Mouse (Mus musculus) B cell, adult 67 days (primary cell): ENCODE measurements around the gene Olfr1176. TPM values are rescaled to one million over a fixed set of nuclear protein-coding genes. Genes with fewer than 3 reads are reported as not detected.

Source experiments
- total RNA-seq, 2 experiments: library from RNA; stranded (reverse); gene quantifications; 4 replicates each; pipeline ENCODE4 v1.2.4; 2023

Gene Olfr1176
- not detected for total RNA-seq

DNA sequence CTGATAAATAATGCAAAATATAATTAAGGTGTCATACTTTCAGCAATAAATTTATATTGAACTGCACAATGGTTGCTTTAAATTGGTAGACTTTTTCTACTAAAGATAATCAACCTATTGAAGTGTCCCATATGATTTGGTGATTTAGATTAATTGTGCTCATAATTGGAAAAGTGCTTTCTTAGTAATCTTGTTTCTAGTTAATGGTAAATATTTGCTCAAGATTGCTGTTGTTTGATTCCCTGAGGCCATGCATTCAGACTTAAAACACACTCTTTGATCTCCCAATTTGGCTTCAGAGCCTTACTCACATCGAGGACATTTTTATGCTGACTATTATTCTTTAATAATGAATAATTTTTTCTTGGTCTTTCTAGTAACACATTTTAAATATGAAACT lies at the start of gene Olfr1176:
Olfr1176 (plus strand) TSS at position 301 of the 400 bp plus-strand sequence.

GRCm38 (mm10) chr2:88315035-88315434 lies 21.5 kb upstream of the Olfr1176 start, which contains the start of gene Olfr1174-ps:
Gene Olfr1174-ps, minus strand, starts transcription at chr2:88315135.

GRCm38 (mm10) chr2:88327115-88327514 lies 9.4 kb upstream of the Olfr1176 start, which contains the start of gene Olfr1175-ps:
Gene Olfr1175-ps, minus strand, starts transcription at chr2:88327215.

GRCm38 (mm10) chr2:88346392-88346791 lies 9.9 kb downstream of the Olfr1176 start, which contains the start of gene Olfr1177-ps:
Gene Olfr1177-ps, minus strand, starts transcription at chr2:88346492.

DNA sequence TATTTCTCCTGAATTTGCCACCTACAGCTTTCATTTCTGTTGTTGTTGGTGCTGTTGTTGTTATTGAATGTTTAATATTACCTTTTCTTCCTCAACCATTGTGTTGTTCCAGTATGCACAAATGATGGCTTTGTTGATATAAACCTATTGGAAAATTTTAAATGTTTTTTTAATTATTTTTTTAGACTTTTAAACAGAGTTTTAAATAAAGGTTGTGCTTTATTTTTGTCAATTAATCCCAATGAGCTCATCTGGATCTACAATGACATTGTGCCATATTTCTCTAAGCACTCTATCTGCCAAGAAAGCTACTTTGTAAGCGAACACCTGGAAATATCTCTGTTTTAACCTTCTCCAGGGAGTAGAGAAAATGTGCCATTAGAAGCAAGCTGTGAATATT lies 50.2 kb downstream of the Olfr1176 start, which contains the start of gene Olfr1178:
Olfr1178 (plus strand) TSS at position 301 of the 400 bp plus-strand sequence.

Other genes starting within 250 kb of the Olfr1176 start
- not detected for gene Olfr1164, start 242.8 kb upstream of the Olfr1176 start, total RNA-seq
- not detected for gene Olfr1166, start 208.4 kb upstream of the Olfr1176 start, total RNA-seq
- not detected for gene Olfr1167, start 181.5 kb upstream of the Olfr1176 start, total RNA-seq
- not detected for gene Olfr1168, start 154.8 kb upstream of the Olfr1176 start, total RNA-seq
- not detected for gene Olfr1170, start 108.4 kb upstream of the Olfr1176 start, total RNA-seq
- gene Olfr1173, start 56.8 kb upstream of the Olfr1176 start, total RNA-seq = under 1 TPM; 0.12 to 0.20 TPM
- gene Olfr1174-ps, start 21.6 kb upstream of the Olfr1176 start, total RNA-seq = not detected
- under 1 TPM in 1 of 2 experiments, not detected in 1; 0.15 TPM for gene Olfr1175-ps, start 9.5 kb upstream of the Olfr1176 start, total RNA-seq
- not detected for gene Olfr1177-ps, start 9.8 kb downstream of the Olfr1176 start, total RNA-seq
- gene Olfr1178, start 50.3 kb downstream of the Olfr1176 start, total RNA-seq = not detected
- not detected for gene Olfr1179, start 69.7 kb downstream of the Olfr1176 start, total RNA-seq
- not detected for gene Olfr1180, start 82.4 kb downstream of the Olfr1176 start, total RNA-seq
- not detected for gene Olfr1181, start 89.5 kb downstream of the Olfr1176 start, total RNA-seq
- gene Gm13757, start 112.4 kb downstream of the Olfr1176 start, total RNA-seq = not detected
- gene Olfr1183, start 118.1 kb downstream of the Olfr1176 start, total RNA-seq = not detected
- gene Olfr1184, start 146.9 kb downstream of the Olfr1176 start, total RNA-seq = not detected
- not detected for gene Olfr1185-ps1, start 156.6 kb downstream of the Olfr1176 start, total RNA-seq
- not detected for gene Olfr1186, start 181.8 kb downstream of the Olfr1176 start, total RNA-seq
- gene Olfr1188, start 220.2 kb downstream of the Olfr1176 start, total RNA-seq = not detected
- gene Olfr1189, start 249.7 kb downstream of the Olfr1176 start, total RNA-seq = not detected